Mouse (Mus musculus): ENCODE data around the gene Ppox. TPM values are rescaled to one million over a fixed set of nuclear protein-coding genes. Genes with fewer than 3 reads are reported as not detected.
A peak's percentile ranks its signal among the peaks of the same experiment; 100 is the strongest.
"Not testable (repeated sequence)": the region's sequence is repeated elsewhere in the genome, so short reads cannot be mapped to it uniquely, and the experiment has no call there.

The Ppox gene
- 11.4 and 12.8 TPM in 2 replicates for polyA plus RNA-seq (2015; fragmentation: Nextera tagmentation; extraction: Ambion mirVana)

DNA sequence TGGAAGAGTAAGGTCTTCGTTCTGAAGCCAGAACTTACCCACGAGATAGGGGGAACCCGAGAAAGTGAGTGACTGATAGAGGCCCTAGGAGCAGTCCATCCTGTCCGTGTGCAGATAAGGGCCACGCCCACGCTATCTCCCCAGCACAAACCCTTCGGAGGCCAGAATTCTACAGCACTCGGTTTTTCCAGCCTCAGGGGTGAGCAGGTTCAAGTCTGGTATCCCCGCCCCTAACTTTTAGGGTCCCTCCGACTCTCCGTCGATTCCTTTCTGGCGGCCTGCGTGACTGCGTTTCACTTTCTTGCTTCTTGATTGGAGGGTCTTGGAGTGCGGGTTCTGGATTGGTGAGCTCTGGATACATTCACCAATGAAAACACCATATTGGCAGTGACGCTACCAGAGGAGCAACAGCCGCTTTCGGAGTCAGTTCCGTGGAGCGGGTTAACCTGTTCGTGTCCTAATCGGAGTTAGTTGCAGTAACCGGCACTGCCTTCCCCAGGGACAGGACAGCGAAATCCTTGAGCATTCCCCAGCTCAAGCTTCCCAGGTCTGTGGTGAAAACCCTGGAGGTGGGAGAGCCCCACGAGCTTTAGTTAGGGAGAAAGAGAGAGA, at the start of gene Ppox:
Gene Ppox, minus strand, starts transcription at position 271 of the 612 bp plus-strand sequence.
- WGBS: under 1% methylated on average over 26 of the region's 26 CpGs
- H3K4me1 ChIP-seq (replicated peaks; ENCODE audit: control insufficient read depth, insufficient read depth, low read length): no peaks in the 10 kb centered on the region
- peak within 1 kb of the TSS; percentile 60 for H3K4me3 ChIP-seq (ENCODE audit: low read depth, low read length)
- peak within 1 kb of the TSS; percentile 69 for H3K9ac ChIP-seq (ENCODE audit: low read depth, low read length)
- 0 out of 2 replicates have a peak, but pooled peaks have one; percentile 13 for TF ChIP-seq CTCF (IDR thresholded peaks at IDR 0.05; ENCODE audit: low read depth)
- H3K4me2 ChIP-seq (replicated peaks; ENCODE audit: low read depth): peak within 1 kb of the TSS; percentile 87
- peak; percentile 97 for ATAC-seq
- H3K9me3 ChIP-seq (ENCODE audit: control insufficient read depth): no peaks in the 10 kb centered on the region
- H3K36me3 ChIP-seq (ENCODE audit: control insufficient read depth, insufficient read depth): peaks cover 59% of the 10 kb centered on the region
- peak within 1 kb of the TSS; percentile 89 for H3K27ac ChIP-seq (ENCODE audit: low read depth, low read length)
- no peaks in the 10 kb centered on the region for H3K27me3 ChIP-seq (replicated peaks; ENCODE audit: control insufficient read depth, insufficient read depth, low read length)

GRCm38 (mm10) chr1:171330216-171330560, 49.2 kb upstream of the Ppox start:
- Histone ChIP-seq H3K4me3 (ENCODE audit: low read depth, low read length) (peak overlapping the region; percentile 88), H3K4me2 (replicated peaks; ENCODE audit: low read depth) (peak overlapping the region; percentile 82), H3K36me3 (ENCODE audit: control insufficient read depth, insufficient read depth) (no peaks in the 10 kb centered on the region), H3K4me1 (replicated peaks; ENCODE audit: control insufficient read depth, insufficient read depth, low read length) (0 out of 2 replicates have a peak, but pooled peaks cover 7% of the 10 kb centered on the region), H3K27ac (ENCODE audit: low read depth, low read length) (peak overlapping the region; percentile 99), H3K27me3 (replicated peaks; ENCODE audit: control insufficient read depth, insufficient read depth, low read length) (no peaks in the 10 kb centered on the region), H3K9me3 (ENCODE audit: control insufficient read depth) (no peaks in the 10 kb centered on the region), H3K9ac (ENCODE audit: low read depth, low read length) (peak overlapping the region; percentile 95)
- WGBS: 0% methylated on average over 4 of the region's 4 CpGs
- TF ChIP-seq CTCF (IDR thresholded peaks at IDR 0.05; ENCODE audit: low read depth): no peak
- ATAC-seq: no peak

DNA sequence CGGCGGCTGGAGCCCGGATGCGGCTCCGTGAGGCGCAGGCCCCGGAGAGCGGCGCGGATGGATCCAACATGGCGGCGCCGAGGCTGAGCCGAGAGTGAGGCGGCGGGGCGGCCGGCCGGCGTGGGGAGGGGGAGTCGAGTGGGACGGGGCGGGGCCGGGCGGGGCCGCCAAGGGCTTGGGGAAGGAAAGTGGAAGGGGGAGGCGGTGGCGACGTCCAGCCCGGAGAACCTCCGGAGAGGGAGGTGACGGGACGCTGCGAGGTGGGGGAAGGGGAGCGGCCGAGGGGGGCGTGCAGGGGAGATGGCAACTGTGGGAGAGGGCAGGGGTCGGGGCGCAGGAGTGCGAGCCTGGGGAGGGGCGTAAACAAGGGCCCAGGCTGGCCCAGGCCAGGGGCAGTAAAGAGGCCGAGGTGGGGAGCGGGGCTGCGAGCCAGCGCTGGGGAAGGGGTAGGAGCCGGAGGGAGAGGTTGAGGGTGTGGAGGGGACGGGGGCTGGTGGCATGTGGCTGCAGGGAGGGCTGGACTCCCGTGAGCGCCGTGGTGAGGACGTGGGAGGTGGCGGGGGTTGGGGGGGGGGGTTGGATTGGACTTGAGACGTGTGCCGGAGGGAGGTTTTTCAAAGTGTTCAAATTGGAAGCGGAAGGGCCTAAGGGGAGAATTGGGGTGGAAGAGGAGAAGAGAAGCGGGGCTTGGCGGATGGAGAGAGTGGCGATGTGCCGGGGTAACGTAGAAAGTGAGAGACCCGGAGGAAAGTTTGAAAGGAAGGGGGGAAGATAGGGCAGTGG, 48.6 kb upstream of the Ppox start:
- peak overlapping the region; percentile 95 for H3K9ac ChIP-seq (ENCODE audit: low read depth, low read length)
- ATAC-seq: peak; percentile 41
- H3K36me3 ChIP-seq (ENCODE audit: control insufficient read depth, insufficient read depth): no peaks in the 10 kb centered on the region
- H3K27ac ChIP-seq (ENCODE audit: low read depth, low read length): peak overlapping the region; percentile 99
- no peak for TF ChIP-seq CTCF (IDR thresholded peaks at IDR 0.05; ENCODE audit: low read depth)
- WGBS: 1% methylated on average over 52 of the region's 61 CpGs
- no peaks in the 10 kb centered on the region for H3K9me3 ChIP-seq (ENCODE audit: control insufficient read depth)
- H3K4me3 ChIP-seq (ENCODE audit: low read depth, low read length): peak overlapping the region; percentile 88
- peak overlapping the region; percentile 82 for H3K4me2 ChIP-seq (replicated peaks; ENCODE audit: low read depth)
- H3K4me1 ChIP-seq (replicated peaks; ENCODE audit: control insufficient read depth, insufficient read depth, low read length): 0 out of 2 replicates have a peak, but pooled peaks cover 7% of the 10 kb centered on the region
- H3K27me3 ChIP-seq (replicated peaks; ENCODE audit: control insufficient read depth, insufficient read depth, low read length): no peaks in the 10 kb centered on the region

- peak; percentile 92 for ATAC-seq
These were observed 48.0 kb upstream of the Ppox start, which contains the start of gene Dedd for GRCm38 (mm10) chr1:171328839-171329432. Gene Dedd, plus strand, starts transcription at chr1:171329145.

DNA sequence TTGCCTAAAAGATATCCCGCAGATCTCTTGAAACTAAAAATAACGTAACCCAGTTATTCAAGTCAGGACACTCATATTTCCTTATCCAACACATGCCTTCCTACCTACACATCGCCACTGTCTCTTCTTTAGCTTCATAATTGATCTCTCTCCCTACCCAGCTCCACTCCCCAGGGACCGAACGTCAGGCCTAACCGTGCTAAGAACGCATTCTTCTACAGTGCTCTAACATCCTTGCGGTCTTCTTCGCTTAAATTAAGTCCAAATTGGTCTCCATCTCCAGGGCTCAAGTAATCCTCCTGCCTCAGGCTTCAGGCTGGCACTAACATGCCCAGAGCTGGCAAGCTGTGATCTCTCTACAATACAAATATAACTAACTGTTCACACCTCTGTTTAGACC, 47.3 kb upstream of the Ppox start:
- 18% methylated on average over 9 of the region's 9 CpGs for WGBS
- ATAC-seq: no peak
- Histone ChIP-seq H3K9ac (ENCODE audit: low read depth, low read length) (peak overlapping the region; percentile 95), H3K4me3 (ENCODE audit: low read depth, low read length) (peak overlapping the region; percentile 88), H3K4me1 (replicated peaks; ENCODE audit: control insufficient read depth, insufficient read depth, low read length) (0 out of 2 replicates have a peak, but pooled peaks cover 7% of the 10 kb centered on the region), H3K9me3 (ENCODE audit: control insufficient read depth) (no peaks in the 10 kb centered on the region), H3K4me2 (replicated peaks; ENCODE audit: low read depth) (peak overlapping the region; percentile 82), H3K27ac (ENCODE audit: low read depth, low read length) (peak overlapping the region; percentile 99), H3K36me3 (ENCODE audit: control insufficient read depth, insufficient read depth) (no peaks in the 10 kb centered on the region), H3K27me3 (replicated peaks; ENCODE audit: control insufficient read depth, insufficient read depth, low read length) (no peaks in the 10 kb centered on the region)
- no peak for TF ChIP-seq CTCF (IDR thresholded peaks at IDR 0.05; ENCODE audit: low read depth)

More at GRCm38 (mm10) chr1:171328839-171329432, 48.0 kb upstream of the Ppox start, which contains the start of gene Dedd:
- H3K27me3 ChIP-seq (replicated peaks; ENCODE audit: control insufficient read depth, insufficient read depth, low read length): no peaks in the 10 kb centered on the region
- peak within 1 kb of the TSS; percentile 82 for H3K4me2 ChIP-seq (replicated peaks; ENCODE audit: low read depth)
- H3K36me3 ChIP-seq (ENCODE audit: control insufficient read depth, insufficient read depth): no peaks in the 10 kb centered on the region
- no peaks in the 10 kb centered on the region for H3K9me3 ChIP-seq (ENCODE audit: control insufficient read depth)
- H3K9ac ChIP-seq (ENCODE audit: low read depth, low read length): peak within 1 kb of the TSS; percentile 95
- H3K27ac ChIP-seq (ENCODE audit: low read depth, low read length): peak within 1 kb of the TSS; percentile 99
- under 1% methylated on average over 47 of the region's 48 CpGs for WGBS
- peak; percentile 49 for TF ChIP-seq CTCF (IDR thresholded peaks at IDR 0.05; ENCODE audit: low read depth)
- H3K4me1 ChIP-seq (replicated peaks; ENCODE audit: control insufficient read depth, insufficient read depth, low read length): 0 out of 2 replicates have a peak, but pooled peaks cover 7% of the 10 kb centered on the region
- H3K4me3 ChIP-seq (ENCODE audit: low read depth, low read length): peak within 1 kb of the TSS; percentile 88

- not testable (repeated sequence) for ATAC-seq
- 89% methylated on average over 4 of the region's 4 CpGs for WGBS
These were observed 45.6 kb upstream of the Ppox start for GRCm38 (mm10) chr1:171326588-171326987.

More at GRCm38 (mm10) chr1:171326588-171326987, 45.6 kb upstream of the Ppox start:
- H3K9me3 ChIP-seq (ENCODE audit: control insufficient read depth); H3K36me3 ChIP-seq (ENCODE audit: control insufficient read depth, insufficient read depth); H3K4me3 ChIP-seq (ENCODE audit: low read depth, low read length); H3K9ac ChIP-seq (ENCODE audit: low read depth, low read length); H3K27ac ChIP-seq (ENCODE audit: low read depth, low read length); H3K4me2 ChIP-seq (replicated peaks; ENCODE audit: low read depth); H3K4me1 ChIP-seq (replicated peaks; ENCODE audit: control insufficient read depth, insufficient read depth, low read length); H3K27me3 ChIP-seq (replicated peaks; ENCODE audit: control insufficient read depth, insufficient read depth, low read length): not testable (repeated sequence)

Data from intestine, postnatal 0 days (tissue).